Mouse (Mus musculus) B cell, adult (primary cell): ENCODE measurements around the gene Neu3. TPM values are rescaled to one million over a fixed set of nuclear protein-coding genes. Genes with fewer than 3 reads are reported as not detected.

Experiments
- total RNA-seq: library from RNA; stranded (reverse); gene quantifications from 4 replicates; pipeline ENCODE4 v1.2.4, GENCODE M21; 2023; ENCODE audit not compliant: inconsistent age

Gene Neu3
- total RNA-seq = 2.0 to 2.8 TPM (median 2.4 TPM) in 4 replicates

GRCm38 (mm10) chr7:99828083-99828570, at the start of gene Neu3:
Gene Neu3 (minus strand): TSS chr7:99828417.

GRCm38 (mm10) chr7:99863362-99863761, 35.1 kb upstream of the Neu3 start, which contains the start of gene Spcs2:
Gene Spcs2 (minus strand): TSS chr7:99863462.

GRCm38 (mm10) chr7:99858813-99859585, 30.8 kb upstream of the Neu3 start, which contains the start of gene Xrra1:
Gene Xrra1 (plus strand): TSS chr7:99859116.

GRCm38 (mm10) chr7:99763207-99763606, 65.0 kb downstream of the Neu3 start, which contains the start of gene Olfr521:
Gene Olfr521 (plus strand): TSS chr7:99763507.

Other genes with a start within 250 kb of the Neu3 start
- 0.15 to 0.33 TPM (median 0.22 TPM) in 4 replicates for gene Tpbgl, start 201.3 kb downstream of the Neu3 start, total RNA-seq
- gene Slco2b1, start 117.1 kb downstream of the Neu3 start, total RNA-seq = 0.36 to 1.2 TPM (median 0.83 TPM) in 4 replicates
- gene Olfr520, start 98.1 kb downstream of the Neu3 start, total RNA-seq = not detected in 4 replicates
- not detected in 4 replicates for gene Olfr521, start 64.9 kb downstream of the Neu3 start, total RNA-seq
- 0.18 TPM in 1 of 4 replicates, not detected in the others for gene Xrra1, start 30.7 kb upstream of the Neu3 start, total RNA-seq
- 90.1 to 104 TPM (median 95.0 TPM) in 4 replicates for gene Spcs2, start 35.0 kb upstream of the Neu3 start, total RNA-seq
- gene Rnf169, start 152.0 kb upstream of the Neu3 start, total RNA-seq = 26.5 to 32.0 TPM (median 28.6 TPM) in 4 replicates
- gene Chrdl2, start 177.8 kb upstream of the Neu3 start, total RNA-seq = not detected in 4 replicates